Mouse (Mus musculus): ENCODE data around the gene Ppp2r5c. TPM values are rescaled to one million over a fixed set of nuclear protein-coding genes. Genes with fewer than 3 reads are reported as not detected.

Gene Ppp2r5c
- polyA plus RNA-seq, 1 experiment from 2014 or later, result 136 TPM

GRCm38 (mm10) chr12:110480701-110481100 is 33.8 kb downstream of the Ppp2r5c start:
- Histone ChIP-seq H3K36me3 (peaks cover 19% of the 10 kb centered on the region), H3K27ac (no peak overlapping the region), H3K4me3 (no peak overlapping the region), H3K9me3 (no peaks in the 10 kb centered on the region), H3K27me3 (ENCODE audit: insufficient read depth, poor library complexity, severe bottlenecking) (no peaks in the 10 kb centered on the region), H3K4me1 (peaks cover 36% of the 10 kb centered on the region)
- 68% methylated on average over 4 of the region's 4 CpGs for WGBS
- no peak for DNase-seq (ENCODE audit: low spot score)

- Histone ChIP-seq H3K27me3 (ENCODE audit: insufficient read depth, poor library complexity, severe bottlenecking) (no peaks in the 10 kb centered on the region), H3K36me3 (peaks cover 4% of the 10 kb centered on the region; the same call in 1 of the 2 replicates), H3K27ac (peak overlapping the region; percentile 74; the same call in 1 of the 2 replicates), H3K9me3 (no peaks in the 10 kb centered on the region), H3K4me1 (peaks cover 50% of the 10 kb centered on the region), H3K4me3 (peak overlapping the region; percentile 83)
- no peak for DNase-seq (ENCODE audit: low spot score)
- 22% methylated on average over 6 of the region's 6 CpGs for WGBS
Measured at GRCm38 (mm10) chr12:110483761-110484160, 36.8 kb downstream of the Ppp2r5c start.

GRCm38 (mm10) chr12:110484824-110485584 is 38.1 kb downstream of the Ppp2r5c start:
- H3K27ac ChIP-seq, result peak overlapping the region; percentile 99
- peaks cover 53% of the 10 kb centered on the region for H3K4me1 ChIP-seq
- H3K9me3 ChIP-seq, result no peaks in the 10 kb centered on the region
- H3K4me3 ChIP-seq, result peak overlapping the region; percentile 83
- DNase-seq (ENCODE audit: low spot score), result no peak
- H3K27me3 ChIP-seq (ENCODE audit: insufficient read depth, poor library complexity, severe bottlenecking), result no peaks in the 10 kb centered on the region
- peaks cover 6% of the 10 kb centered on the region for H3K36me3 ChIP-seq
- WGBS, result 4% methylated on average over 17 of the region's 17 CpGs

GRCm38 (mm10) chr12:110485585-110486331 is 38.8 kb downstream of the Ppp2r5c start:
- no peaks in the 10 kb centered on the region for H3K27me3 ChIP-seq (ENCODE audit: insufficient read depth, poor library complexity, severe bottlenecking)
- peak overlapping the region; percentile 99 for H3K27ac ChIP-seq
- H3K4me1 ChIP-seq, result peaks cover 54% of the 10 kb centered on the region
- H3K9me3 ChIP-seq, result no peaks in the 10 kb centered on the region
- H3K36me3 ChIP-seq, result peaks cover 12% of the 10 kb centered on the region
- peak overlapping the region; percentile 83 for H3K4me3 ChIP-seq
- DNase-seq (ENCODE audit: low spot score), result peak; percentile 94
- WGBS, result under 1% methylated on average over 27 of the region's 27 CpGs

GRCm38 (mm10) chr12:110486852-110487251 is 39.9 kb downstream of the Ppp2r5c start:
- no peak for DNase-seq (ENCODE audit: low spot score)
- WGBS, result 85% methylated on average over 5 of the region's 5 CpGs
- Histone ChIP-seq H3K27me3 (ENCODE audit: insufficient read depth, poor library complexity, severe bottlenecking) (no peaks in the 10 kb centered on the region), H3K4me3 (peak overlapping the region; percentile 83), H3K9me3 (no peaks in the 10 kb centered on the region), H3K4me1 (peaks cover 59% of the 10 kb centered on the region), H3K27ac (peak overlapping the region; percentile 99; the same call in 1 of the 2 replicates), H3K36me3 (peaks cover 18% of the 10 kb centered on the region)

GRCm38 (mm10) chr12:110488031-110488430 is 41.1 kb downstream of the Ppp2r5c start:
- Histone ChIP-seq H3K27ac (peak overlapping the region; percentile 80; the same call in 1 of the 2 replicates), H3K4me3 (peak overlapping the region; percentile 36), H3K4me1 (peaks cover 60% of the 10 kb centered on the region), H3K27me3 (ENCODE audit: insufficient read depth, poor library complexity, severe bottlenecking) (no peaks in the 10 kb centered on the region), H3K36me3 (peaks cover 18% of the 10 kb centered on the region), H3K9me3 (no peaks in the 10 kb centered on the region)
- DNase-seq (ENCODE audit: low spot score), result no peak
- 46% methylated on average over 9 of the region's 9 CpGs for WGBS

- H3K27ac ChIP-seq, result 0 out of 2 replicates have a peak overlapping the region, but pooled peaks have one; percentile 31
- no peak for DNase-seq (ENCODE audit: low spot score)
- peaks cover 21% of the 10 kb centered on the region for H3K36me3 ChIP-seq
- H3K4me1 ChIP-seq, result peaks cover 50% of the 10 kb centered on the region
- WGBS, result 91% methylated on average over 12 of the region's 12 CpGs
- H3K4me3 ChIP-seq, result no peak overlapping the region
- H3K27me3 ChIP-seq (ENCODE audit: insufficient read depth, poor library complexity, severe bottlenecking), result no peaks in the 10 kb centered on the region
- no peaks in the 10 kb centered on the region for H3K9me3 ChIP-seq
Measured at GRCm38 (mm10) chr12:110489946-110490701, 43.2 kb downstream of the Ppp2r5c start.

GRCm38 (mm10) chr12:110492436-110492835 is 45.5 kb downstream of the Ppp2r5c start:
- Histone ChIP-seq H3K4me1 (peaks cover 59% of the 10 kb centered on the region), H3K27me3 (ENCODE audit: insufficient read depth, poor library complexity, severe bottlenecking) (no peaks in the 10 kb centered on the region), H3K4me3 (no peak overlapping the region), H3K9me3 (no peaks in the 10 kb centered on the region), H3K27ac (no peak overlapping the region), H3K36me3 (peaks cover 23% of the 10 kb centered on the region)
- WGBS, result 93% methylated on average over 5 of the region's 5 CpGs
- DNase-seq (ENCODE audit: low spot score), result no peak

- WGBS, result 94% methylated on average over 13 of the region's 13 CpGs
- Histone ChIP-seq H3K36me3 (peaks cover 23% of the 10 kb centered on the region), H3K4me3 (no peak overlapping the region), H3K27me3 (ENCODE audit: insufficient read depth, poor library complexity, severe bottlenecking) (no peaks in the 10 kb centered on the region), H3K9me3 (no peaks in the 10 kb centered on the region), H3K27ac (no peak overlapping the region), H3K4me1 (peaks cover 59% of the 10 kb centered on the region)
- no peak for DNase-seq (ENCODE audit: low spot score)
Measured at GRCm38 (mm10) chr12:110493597-110494369, 46.9 kb downstream of the Ppp2r5c start.

- H3K36me3 ChIP-seq, result peaks cover 18% of the 10 kb centered on the region
- peaks cover 60% of the 10 kb centered on the region for H3K4me1 ChIP-seq
- H3K9me3 ChIP-seq, result no peaks in the 10 kb centered on the region
- 61% methylated on average over 2 of the region's 2 CpGs for whole genome bisulfite sequencing
- H3K4me3 ChIP-seq, result no peak overlapping the region
- H3K27me3 ChIP-seq (ENCODE audit: insufficient read depth, poor library complexity, severe bottlenecking), result no peaks in the 10 kb centered on the region
- no peak for DNase-seq (ENCODE audit: low spot score)
- no peak overlapping the region for H3K27ac ChIP-seq
Measured at GRCm38 (mm10) chr12:110494846-110495245, 47.9 kb downstream of the Ppp2r5c start.

- 96% methylated on average over 8 of the region's 8 CpGs for WGBS
- H3K4me1 ChIP-seq, result peaks cover 62% of the 10 kb centered on the region
- H3K36me3 ChIP-seq, result peaks cover 15% of the 10 kb centered on the region
- no peak overlapping the region; the same call in 1 of the 2 replicates for H3K27ac ChIP-seq
- H3K4me3 ChIP-seq, result no peak overlapping the region
- no peaks in the 10 kb centered on the region for H3K27me3 ChIP-seq (ENCODE audit: insufficient read depth, poor library complexity, severe bottlenecking)
- H3K9me3 ChIP-seq, result no peaks in the 10 kb centered on the region
- no peak for DNase-seq (ENCODE audit: low spot score)
Measured at GRCm38 (mm10) chr12:110495260-110495659, 48.3 kb downstream of the Ppp2r5c start.

- Histone ChIP-seq H3K4me3 (no peak overlapping the region), H3K9me3 (no peaks in the 10 kb centered on the region), H3K27me3 (ENCODE audit: insufficient read depth, poor library complexity, severe bottlenecking) (no peaks in the 10 kb centered on the region), H3K4me1 (peaks cover 64% of the 10 kb centered on the region), H3K36me3 (peaks cover 9% of the 10 kb centered on the region), H3K27ac (peak overlapping the region; percentile 76; the same call in 1 of the 2 replicates)
- DNase-seq (ENCODE audit: low spot score), result no peak
- WGBS, result 61% methylated on average over 5 of the region's 5 CpGs
Measured at GRCm38 (mm10) chr12:110496016-110496415, 49.1 kb downstream of the Ppp2r5c start.

Data from heart, embryonic 10.5 days (tissue).